Mouse (Mus musculus): ENCODE results near the gene Olfr836.
"Not testable (repeated sequence)": the region's sequence is repeated elsewhere in the genome, so short reads cannot be mapped to it uniquely, and the experiment has no call there.

The Olfr836 gene

GRCm38 (mm10) chr9:19120082-19120481, at the start of gene Olfr836:
Gene Olfr836 (plus strand): TSS chr9:19120382.
- DNase-seq (ENCODE audit: low spot score in 2 of 2) = no peak

GRCm38 (mm10) chr9:19084986-19085385, 35.2 kb upstream of the Olfr836 start:
- no peak for DNase-seq (ENCODE audit: low spot score in 2 of 2)

- DNase-seq (ENCODE audit: low spot score in 2 of 2) = not testable (repeated sequence)
These were observed 27.1 kb upstream of the Olfr836 start for GRCm38 (mm10) chr9:19092889-19093753.

GRCm38 (mm10) chr9:19097286-19097685, 22.9 kb upstream of the Olfr836 start:
- DNase-seq (ENCODE audit: low spot score in 2 of 2) = no peak

GRCm38 (mm10) chr9:19136017-19136416, 15.8 kb downstream of the Olfr836 start, which contains the start of gene Olfr837:
Gene Olfr837 (plus strand): TSS chr9:19136317.
- DNase-seq (ENCODE audit: low spot score in 2 of 2) = no peak
